Mouse (Mus musculus) liver, postnatal 0 days (tissue): Measurements from ENCODE around the gene Mrps18a.

Source experiments
- CTCF ChIP-seq: sonication (generic); IDR thresholded peaks from 2 replicates; pipeline ENCODE4 v1.5.1; 2016; ENCODE audit warnings: antibody characterized with exemption, low read depth
- EP300 ChIP-seq: IDR thresholded peaks from 2 replicates; pipeline ENCODE4 v1.6.1; 2016; ENCODE audit warnings: antibody characterized with exemption, low read depth, mild to moderate bottlenecking

GRCm38 (mm10) chr17:46070046-46070445 is 40.7 kb upstream of the Mrps18a start:
- no peak for TF ChIP-seq EP300
- TF ChIP-seq CTCF: no peak
